Mouse (Mus musculus) natural killer cell, adult 2 months (primary cell): ENCODE measurements at regions not wholly inside any gene's neighbourhood (a gene's known extent, or its start where the extent isn't known, plus 50 kb on each side); places are given as distances from the start of the nearest gene placed in this dataset.
"Not testable (repeated sequence)": the region's sequence is repeated elsewhere in the genome, so short reads cannot be mapped to it uniquely, and the experiment has no call there.

Experiments
- DNase-seq, 2 experiments: peaks; one replicate each; pipeline ENCODE4 v3.0.0; 2022; ENCODE audit warnings: low spot score in 2 of 2

- DNase-seq = no peak
Observed at GRCm38 (mm10) chr9:115422786-115423185, 112.6 kb upstream of the Stt3b start.

GRCm38 (mm10) chr9:115426682-115427081 lies 116.5 kb upstream of the Stt3b start:
- DNase-seq = no peak

- no peak for DNase-seq
Observed at GRCm38 (mm10) chr9:115430271-115430670, 120.0 kb upstream of the Stt3b start.

- peak in 1 of 2 experiments; percentile 27 for DNase-seq
Observed at GRCm38 (mm10) chr9:115434696-115435095, 124.5 kb upstream of the Stt3b start.

- DNase-seq = no peak
Observed at GRCm38 (mm10) chr9:115436301-115436700, 126.1 kb upstream of the Stt3b start.

GRCm38 (mm10) chr9:115438234-115438633 lies 128.0 kb upstream of the Stt3b start:
- not testable (repeated sequence) for DNase-seq

GRCm38 (mm10) chr9:115446681-115447080 lies 136.5 kb upstream of the Stt3b start:
- DNase-seq = no peak

- DNase-seq = peak in 1 of 2 experiments; percentile 13
Observed at GRCm38 (mm10) chr9:115450741-115451320, 140.6 kb upstream of the Stt3b start.

- DNase-seq = no peak
Observed at GRCm38 (mm10) chr9:115454771-115455170, 144.6 kb upstream of the Stt3b start.

- DNase-seq = no peak
Observed at GRCm38 (mm10) chr9:115456121-115456520, 145.9 kb upstream of the Stt3b start.

GRCm38 (mm10) chr9:115456638-115457037 lies 146.4 kb upstream of the Stt3b start:
- DNase-seq = no peak

- no peak for DNase-seq
Observed at GRCm38 (mm10) chr9:115457889-115458710, 147.9 kb upstream of the Stt3b start.

- not testable (repeated sequence) for DNase-seq
Observed at GRCm38 (mm10) chr9:115459075-115459474, 148.9 kb upstream of the Stt3b start.

GRCm38 (mm10) chr9:115465326-115465725 lies 155.1 kb upstream of the Stt3b start:
- DNase-seq = no peak

GRCm38 (mm10) chr9:115468641-115469040 lies 158.4 kb upstream of the Stt3b start:
- DNase-seq = no peak

GRCm38 (mm10) chr9:115471582-115471981 lies 161.4 kb upstream of the Stt3b start:
- DNase-seq = no peak

GRCm38 (mm10) chr9:115473037-115473436 lies 162.8 kb upstream of the Stt3b start:
- DNase-seq = no peak

- DNase-seq = no peak
Observed at GRCm38 (mm10) chr9:115473847-115474246, 163.6 kb upstream of the Stt3b start.

GRCm38 (mm10) chr9:115474342-115474741 lies 164.1 kb upstream of the Stt3b start:
- no peak for DNase-seq

GRCm38 (mm10) chr9:115476205-115476604 lies 166.0 kb upstream of the Stt3b start:
- no peak for DNase-seq

- DNase-seq = no peak
Observed at GRCm38 (mm10) chr9:115477556-115478220, 167.5 kb upstream of the Stt3b start.

GRCm38 (mm10) chr9:115478946-115479345 lies 168.7 kb upstream of the Stt3b start:
- DNase-seq = peak in 1 of 2 experiments; percentile 41

GRCm38 (mm10) chr9:115481176-115481575 lies 171.0 kb upstream of the Stt3b start:
- DNase-seq = no peak
